Mouse (Mus musculus): ENCODE measurements around the gene Camkmt. TPM values are rescaled to one million over a fixed set of nuclear protein-coding genes. Genes with fewer than 3 reads are reported as not detected.

Camkmt gene
- polyA plus RNA-seq (2014; fragmentation: Nextera tagmentation; extraction: Ambion mirVana): 7.0 TPM in 2 replicates

- peaks cover 7% of the 10 kb centered on the region for H3K4me1 ChIP-seq (ENCODE audit: control insufficient read depth, insufficient read depth, low read length)
- H3K4me3 ChIP-seq (ENCODE audit: low read depth, low read length): peak within 1 kb of the TSS; percentile 95
- ATAC-seq (replicated peaks; ENCODE audit: insufficient number of reproducible peaks, low FRiP score, low TSS enrichment): peak; percentile 98
- no peaks in the 10 kb centered on the region for H3K27me3 ChIP-seq (ENCODE audit: control insufficient read depth, insufficient read depth, low read length)
- H3K36me3 ChIP-seq (ENCODE audit: control insufficient read depth, insufficient read depth, low read length): no peaks in the 10 kb centered on the region
- peak within 1 kb of the TSS; percentile 82 for H3K9ac ChIP-seq (ENCODE audit: low read depth, low read length)
- under 1% methylated on average over 63 of the region's 63 CpGs for WGBS (ENCODE audit: insufficient replicate concordance)
- peak within 1 kb of the TSS; percentile 85 for H3K27ac ChIP-seq (ENCODE audit: low read depth, low read length)
- peak within 1 kb of the TSS; percentile 89 for H3K4me2 ChIP-seq
- no peaks in the 10 kb centered on the region for H3K9me3 ChIP-seq (replicated peaks; ENCODE audit: control insufficient read depth, low read length)
These were observed at the start of gene Camkmt, which contains the start of gene Prepl for GRCm38 (mm10) chr17:85090120-85091099. Gene Camkmt (plus strand): TSS chr17:85090552. Gene Prepl (minus strand): TSS chr17:85090241.

- WGBS (ENCODE audit: insufficient replicate concordance): 66% methylated on average over 7 of the region's 7 CpGs
- Histone ChIP-seq H3K27ac (ENCODE audit: low read depth, low read length) (no peak overlapping the region), H3K36me3 (ENCODE audit: control insufficient read depth, insufficient read depth, low read length) (no peaks in the 10 kb centered on the region), H3K9ac (ENCODE audit: low read depth, low read length) (no peak overlapping the region), H3K4me2 (no peak overlapping the region), H3K9me3 (replicated peaks; ENCODE audit: control insufficient read depth, low read length) (no peaks in the 10 kb centered on the region), H3K4me3 (ENCODE audit: low read depth, low read length) (no peak overlapping the region), H3K27me3 (ENCODE audit: control insufficient read depth, insufficient read depth, low read length) (no peaks in the 10 kb centered on the region), H3K4me1 (ENCODE audit: control insufficient read depth, insufficient read depth, low read length) (no peaks in the 10 kb centered on the region)
- no peak for ATAC-seq (replicated peaks; ENCODE audit: insufficient number of reproducible peaks, low FRiP score, low TSS enrichment)
These were observed 49.4 kb upstream of the Camkmt start for GRCm38 (mm10) chr17:85040913-85041312.

- Histone ChIP-seq H3K27me3 (ENCODE audit: control insufficient read depth, insufficient read depth, low read length) (no peaks in the 10 kb centered on the region), H3K9me3 (replicated peaks; ENCODE audit: control insufficient read depth, low read length) (no peaks in the 10 kb centered on the region), H3K27ac (ENCODE audit: low read depth, low read length) (no peak overlapping the region), H3K4me1 (ENCODE audit: control insufficient read depth, insufficient read depth, low read length) (no peaks in the 10 kb centered on the region), H3K4me3 (ENCODE audit: low read depth, low read length) (no peak overlapping the region), H3K36me3 (ENCODE audit: control insufficient read depth, insufficient read depth, low read length) (no peaks in the 10 kb centered on the region), H3K9ac (ENCODE audit: low read depth, low read length) (no peak overlapping the region), H3K4me2 (no peak overlapping the region)
- 66% methylated on average over 6 of the region's 6 CpGs for WGBS (ENCODE audit: insufficient replicate concordance)
- ATAC-seq (replicated peaks; ENCODE audit: insufficient number of reproducible peaks, low FRiP score, low TSS enrichment): no peak
These were observed 47.9 kb upstream of the Camkmt start for GRCm38 (mm10) chr17:85042419-85042818.

- 78% methylated on average over 6 of the region's 6 CpGs for WGBS (ENCODE audit: insufficient replicate concordance)
- Histone ChIP-seq H3K27ac (ENCODE audit: low read depth, low read length) (no peak overlapping the region), H3K9me3 (replicated peaks; ENCODE audit: control insufficient read depth, low read length) (no peaks in the 10 kb centered on the region), H3K9ac (ENCODE audit: low read depth, low read length) (no peak overlapping the region), H3K27me3 (ENCODE audit: control insufficient read depth, insufficient read depth, low read length) (no peaks in the 10 kb centered on the region), H3K4me2 (no peak overlapping the region), H3K4me3 (ENCODE audit: low read depth, low read length) (no peak overlapping the region), H3K36me3 (ENCODE audit: control insufficient read depth, insufficient read depth, low read length) (no peaks in the 10 kb centered on the region), H3K4me1 (ENCODE audit: control insufficient read depth, insufficient read depth, low read length) (no peaks in the 10 kb centered on the region)
- no peak for ATAC-seq (replicated peaks; ENCODE audit: insufficient number of reproducible peaks, low FRiP score, low TSS enrichment)
These were observed 46.9 kb upstream of the Camkmt start for GRCm38 (mm10) chr17:85043404-85043816.

- Histone ChIP-seq H3K9me3 (replicated peaks; ENCODE audit: control insufficient read depth, low read length) (no peaks in the 10 kb centered on the region), H3K4me2 (no peak overlapping the region), H3K27me3 (ENCODE audit: control insufficient read depth, insufficient read depth, low read length) (no peaks in the 10 kb centered on the region), H3K36me3 (ENCODE audit: control insufficient read depth, insufficient read depth, low read length) (no peaks in the 10 kb centered on the region), H3K4me3 (ENCODE audit: low read depth, low read length) (no peak overlapping the region), H3K4me1 (ENCODE audit: control insufficient read depth, insufficient read depth, low read length) (no peaks in the 10 kb centered on the region), H3K27ac (ENCODE audit: low read depth, low read length) (no peak overlapping the region), H3K9ac (ENCODE audit: low read depth, low read length) (no peak overlapping the region)
- ATAC-seq (replicated peaks; ENCODE audit: insufficient number of reproducible peaks, low FRiP score, low TSS enrichment): no peak
- 84% methylated on average over 5 of the region's 5 CpGs for WGBS (ENCODE audit: insufficient replicate concordance)
These were observed 45.9 kb upstream of the Camkmt start for GRCm38 (mm10) chr17:85044466-85044865.

GRCm38 (mm10) chr17:85045160-85045559 lies 45.2 kb upstream of the Camkmt start:
- 86% methylated on average over 12 of the region's 12 CpGs for WGBS (ENCODE audit: insufficient replicate concordance)

GRCm38 (mm10) chr17:85048379-85048778 lies 42.0 kb upstream of the Camkmt start:
- no peak for ATAC-seq (replicated peaks; ENCODE audit: insufficient number of reproducible peaks, low FRiP score, low TSS enrichment)
- Histone ChIP-seq H3K27me3 (ENCODE audit: control insufficient read depth, insufficient read depth, low read length) (no peaks in the 10 kb centered on the region), H3K9ac (ENCODE audit: low read depth, low read length) (no peak overlapping the region), H3K4me2 (no peak overlapping the region), H3K27ac (ENCODE audit: low read depth, low read length) (no peak overlapping the region), H3K36me3 (ENCODE audit: control insufficient read depth, insufficient read depth, low read length) (no peaks in the 10 kb centered on the region), H3K4me3 (ENCODE audit: low read depth, low read length) (no peak overlapping the region), H3K9me3 (replicated peaks; ENCODE audit: control insufficient read depth, low read length) (no peaks in the 10 kb centered on the region), H3K4me1 (ENCODE audit: control insufficient read depth, insufficient read depth, low read length) (peaks cover 4% of the 10 kb centered on the region; the same call in 1 of the 2 replicates)
- 90% methylated on average over 5 of the region's 5 CpGs for WGBS (ENCODE audit: insufficient replicate concordance)

More at GRCm38 (mm10) chr17:85045160-85045559, 45.2 kb upstream of the Camkmt start:
- Histone ChIP-seq H3K36me3 (ENCODE audit: control insufficient read depth, insufficient read depth, low read length) (no peaks in the 10 kb centered on the region), H3K4me2 (no peak overlapping the region), H3K4me3 (ENCODE audit: low read depth, low read length) (no peak overlapping the region), H3K9me3 (replicated peaks; ENCODE audit: control insufficient read depth, low read length) (no peaks in the 10 kb centered on the region), H3K4me1 (ENCODE audit: control insufficient read depth, insufficient read depth, low read length) (no peaks in the 10 kb centered on the region), H3K27me3 (ENCODE audit: control insufficient read depth, insufficient read depth, low read length) (no peaks in the 10 kb centered on the region), H3K27ac (ENCODE audit: low read depth, low read length) (no peak overlapping the region), H3K9ac (ENCODE audit: low read depth, low read length) (no peak overlapping the region)
- no peak for ATAC-seq (replicated peaks; ENCODE audit: insufficient number of reproducible peaks, low FRiP score, low TSS enrichment)

- H3K27ac ChIP-seq (ENCODE audit: low read depth, low read length): no peak overlapping the region
- ATAC-seq (replicated peaks; ENCODE audit: insufficient number of reproducible peaks, low FRiP score, low TSS enrichment): no peak
- no peaks in the 10 kb centered on the region for H3K27me3 ChIP-seq (ENCODE audit: control insufficient read depth, insufficient read depth, low read length)
- H3K36me3 ChIP-seq (ENCODE audit: control insufficient read depth, insufficient read depth, low read length): no peaks in the 10 kb centered on the region
- WGBS (ENCODE audit: insufficient replicate concordance): 88% methylated on average over 7 of the region's 7 CpGs
- no peaks in the 10 kb centered on the region for H3K9me3 ChIP-seq (replicated peaks; ENCODE audit: control insufficient read depth, low read length)
- no peaks in the 10 kb centered on the region for H3K4me1 ChIP-seq (ENCODE audit: control insufficient read depth, insufficient read depth, low read length)
- no peak overlapping the region for H3K4me3 ChIP-seq (ENCODE audit: low read depth, low read length)
- H3K4me2 ChIP-seq: no peak overlapping the region
- H3K9ac ChIP-seq (ENCODE audit: low read depth, low read length): no peak overlapping the region
These were observed 32.1 kb upstream of the Camkmt start for GRCm38 (mm10) chr17:85058276-85058675.
